Mouse (Mus musculus) embryonic facial prominence, embryonic 14.5 days (tissue): ENCODE results near the gene Adamts6. TPM values are rescaled to one million over a fixed set of nuclear protein-coding genes. Genes with fewer than 3 reads are reported as not detected.

Experiments used
- ATAC-seq: fragments of 200-750 bp; cut with Nextera tagmentation; 2 replicates; pipeline ENCODE4 v1.8.0; 2017; ENCODE audit warnings: low read depth, moderate number of reproducible peaks, moderate TSS enrichment
- DNase-seq: peaks from one replicate; pipeline ENCODE4 v3.0.0-alpha.2; 2015; ENCODE audit warnings: low spot score
- H3K27ac ChIP-seq: fragments of 300-500 bp; sonication (generic); replicated peaks from 2 replicates; pipeline ENCODE4 v1.5.1; 2014; ENCODE audit warnings: low read depth, mild to moderate bottlenecking, low read length, moderate library complexity
- H3K27me3 ChIP-seq: fragments of 300-500 bp; sonication (generic); replicated peaks from 2 replicates; pipeline ENCODE4 v1.6.1; 2014; ENCODE audit warnings: low read length; ENCODE audit not compliant: control insufficient read depth, insufficient read depth
- H3K36me3 ChIP-seq: fragments of 300-500 bp; sonication (generic); 2 replicates; pipeline ENCODE4 v1.6.1; 2014; ENCODE audit warnings: low read length, mixed read lengths; ENCODE audit not compliant: control insufficient read depth, insufficient read depth
- H3K4me1 ChIP-seq: fragments of 300-500 bp; sonication (generic); 2 replicates; pipeline ENCODE4 v1.6.1; 2014; ENCODE audit warnings: antibody characterized with exemption, low read length; ENCODE audit not compliant: control insufficient read depth, insufficient read depth
- H3K4me2 ChIP-seq: fragments of 300-500 bp; sonication (generic); 2 replicates; pipeline ENCODE4 v1.6.1; 2014; ENCODE audit warnings: low read depth, mild to moderate bottlenecking, low read length, moderate library complexity, mixed read lengths
- H3K4me3 ChIP-seq: fragments of 300-500 bp; sonication (generic); 2 replicates; pipeline ENCODE4 v1.5.1; 2014; ENCODE audit warnings: low read depth, mild to moderate bottlenecking, low read length
- H3K9ac ChIP-seq: fragments of 300-500 bp; sonication (generic); 2 replicates; pipeline ENCODE4 v1.6.1; 2014; ENCODE audit warnings: low read depth, mild to moderate bottlenecking, low read length, moderate library complexity, mixed read lengths
- H3K9me3 ChIP-seq: fragments of 300-500 bp; sonication (generic); 2 replicates; pipeline ENCODE4 v1.6.1; 2016; ENCODE audit warnings: low read length; ENCODE audit not compliant: control insufficient read depth
- WGBS: fragments of 180-500 bp; shearing (Covaris S2); extraction: QIAGEN DNeasy Blood & Tissue Kit; methylation state at CpG from one replicate; pipeline ENCODE4 v1.1.7; 2014; 5-methylcytosine and 5-hydroxymethylcytosine counted together
- polyA plus RNA-seq: library from polyadenylated mRNA; unstranded; fragments of >200 nt; fragmentation: Nextera tagmentation; extraction: Ambion mirVana; gene quantifications from 2 replicates; pipeline ENCODE4 v1.2.1, GENCODE M21; 2014

The Adamts6 gene
- polyA plus RNA-seq, 1 experiment from 2014 or later = 3.1 TPM

DNA sequence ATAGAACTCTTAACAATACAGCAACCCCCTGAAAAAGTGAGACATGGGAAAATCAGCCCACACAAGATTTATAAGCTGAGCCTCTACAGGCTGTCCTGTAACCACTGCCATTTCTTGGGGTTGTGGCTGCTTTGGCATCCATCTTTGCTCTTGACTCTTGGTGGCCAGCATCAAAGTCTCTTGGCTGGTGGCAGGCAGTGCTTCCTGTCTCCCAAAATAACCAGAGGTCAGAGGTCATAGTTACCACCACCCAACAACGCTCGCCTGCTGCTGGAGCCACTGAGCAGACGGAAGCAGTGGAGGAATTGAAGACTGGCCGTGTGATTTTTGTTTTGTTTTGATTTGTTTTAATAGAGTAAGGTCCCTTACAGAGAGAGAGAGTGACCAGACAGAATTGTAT, 228.5 kb downstream of the Adamts6 start:
- DNase-seq (no peak), ATAC-seq (no peak)
- no peaks in the 10 kb centered on the region for H3K27me3 ChIP-seq
- H3K4me1 ChIP-seq = peaks cover 17% of the 10 kb centered on the region
- WGBS = 56% methylated on average over 4 of the region's 4 CpGs
- 0 out of 2 replicates have a peak, but pooled peaks cover 4% of the 10 kb centered on the region for H3K9me3 ChIP-seq
- no peaks in the 10 kb centered on the region for H3K36me3 ChIP-seq
- H3K4me3 ChIP-seq = no peak overlapping the region
- H3K27ac ChIP-seq = no peak overlapping the region
- no peak overlapping the region for H3K9ac ChIP-seq
- H3K4me2 ChIP-seq = no peak overlapping the region

DNA sequence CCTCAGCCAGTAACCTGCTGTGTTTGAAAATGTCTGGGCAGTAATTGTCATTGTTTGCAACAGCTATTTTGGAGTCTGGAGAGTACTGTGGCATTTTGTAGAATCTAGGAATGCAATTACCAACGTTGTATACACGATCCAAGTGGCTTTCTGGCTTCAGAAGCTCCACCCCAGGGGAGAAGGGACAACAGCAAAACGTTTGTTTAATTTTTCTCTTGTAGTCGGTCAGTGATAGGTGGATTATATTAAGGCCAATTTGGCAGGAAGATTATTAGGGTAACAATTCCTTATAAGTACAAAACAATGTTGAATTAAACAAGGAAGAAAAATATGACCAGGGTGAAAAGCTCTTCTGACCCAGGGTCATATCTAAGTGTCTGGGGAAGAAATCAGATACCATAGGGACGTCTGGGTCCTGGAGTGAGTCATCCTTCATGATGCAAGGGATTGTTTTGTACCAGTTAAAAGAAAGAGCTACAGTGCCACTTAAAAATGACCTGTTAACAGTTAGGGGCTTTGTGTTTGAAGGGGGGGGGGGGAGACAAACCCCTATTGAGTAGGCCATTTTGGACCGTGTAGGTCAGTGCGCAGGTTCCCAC, 229.2 kb downstream of the Adamts6 start:
- Histone ChIP-seq H3K27ac (no peak overlapping the region), H3K9me3 (0 out of 2 replicates have a peak, but pooled peaks cover 4% of the 10 kb centered on the region), H3K4me2 (no peak overlapping the region), H3K9ac (no peak overlapping the region), H3K27me3 (no peaks in the 10 kb centered on the region), H3K36me3 (no peaks in the 10 kb centered on the region), H3K4me3 (no peak overlapping the region), H3K4me1 (peaks cover 17% of the 10 kb centered on the region)
- ATAC-seq (no peak), DNase-seq (no peak)
- 31% methylated on average over 7 of the region's 7 CpGs for WGBS

GRCm38 (mm10) chr13:104517638-104518311, 230.1 kb downstream of the Adamts6 start:
- H3K9ac ChIP-seq = peak overlapping the region; percentile 62
- no peaks in the 10 kb centered on the region for H3K27me3 ChIP-seq
- DNase-seq (peak; percentile 32), ATAC-seq (no peak; the same call in 1 of the 2 replicates)
- peaks cover 17% of the 10 kb centered on the region for H3K4me1 ChIP-seq
- no peaks in the 10 kb centered on the region for H3K36me3 ChIP-seq
- H3K4me2 ChIP-seq = peak overlapping the region; percentile 69
- H3K9me3 ChIP-seq = 0 out of 2 replicates have a peak, but pooled peaks cover 4% of the 10 kb centered on the region
- H3K27ac ChIP-seq = peak overlapping the region; percentile 93
- H3K4me3 ChIP-seq = peak overlapping the region; percentile 35
- WGBS = 35% methylated on average over 15 of the region's 15 CpGs

GRCm38 (mm10) chr13:104518312-104519005, 230.8 kb downstream of the Adamts6 start:
- ATAC-seq = peak; percentile 97
- 5% methylated on average over 19 of the region's 19 CpGs for whole genome bisulfite sequencing
- Histone ChIP-seq H3K27ac (peak overlapping the region; percentile 93), H3K9me3 (0 out of 2 replicates have a peak, but pooled peaks cover 4% of the 10 kb centered on the region), H3K4me3 (peak overlapping the region; percentile 35), H3K27me3 (no peaks in the 10 kb centered on the region), H3K9ac (peak overlapping the region; percentile 62), H3K36me3 (no peaks in the 10 kb centered on the region), H3K4me1 (peaks cover 17% of the 10 kb centered on the region), H3K4me2 (peak overlapping the region; percentile 69)
- DNase-seq = peak; percentile 97

GRCm38 (mm10) chr13:104519006-104519695, 231.5 kb downstream of the Adamts6 start:
- Histone ChIP-seq H3K9me3 (0 out of 2 replicates have a peak, but pooled peaks cover 4% of the 10 kb centered on the region), H3K4me1 (peaks cover 17% of the 10 kb centered on the region), H3K4me2 (peak overlapping the region; percentile 69; the same call in 1 of the 2 replicates), H3K9ac (no peak overlapping the region), H3K4me3 (peak overlapping the region; percentile 35; the same call in 1 of the 2 replicates), H3K27ac (peak overlapping the region; percentile 93), H3K27me3 (no peaks in the 10 kb centered on the region), H3K36me3 (no peaks in the 10 kb centered on the region)
- DNase-seq = peak; percentile 64
- 57% methylated on average over 14 of the region's 14 CpGs for WGBS
- ATAC-seq = no peak

- H3K27ac ChIP-seq = no peak overlapping the region
- no peaks in the 10 kb centered on the region for H3K27me3 ChIP-seq
- H3K4me2 ChIP-seq = no peak overlapping the region
- DNase-seq (no peak), ATAC-seq (no peak)
- peaks cover 17% of the 10 kb centered on the region for H3K4me1 ChIP-seq
- H3K4me3 ChIP-seq = no peak overlapping the region
- no peak overlapping the region for H3K9ac ChIP-seq
- 91% methylated on average over 4 of the region's 4 CpGs for WGBS
- 0 out of 2 replicates have a peak, but pooled peaks cover 4% of the 10 kb centered on the region for H3K9me3 ChIP-seq
- H3K36me3 ChIP-seq = no peaks in the 10 kb centered on the region
These were observed 232.3 kb downstream of the Adamts6 start for GRCm38 (mm10) chr13:104519981-104520380.

- DNase-seq (no peak), ATAC-seq (no peak)
- H3K27ac ChIP-seq = no peak overlapping the region
- peaks cover 17% of the 10 kb centered on the region for H3K4me1 ChIP-seq
- H3K9ac ChIP-seq = no peak overlapping the region
- H3K4me3 ChIP-seq = no peak overlapping the region
- H3K4me2 ChIP-seq = no peak overlapping the region
- no peaks in the 10 kb centered on the region for H3K36me3 ChIP-seq
- WGBS = 72% methylated on average over 3 of the region's 3 CpGs
- H3K27me3 ChIP-seq = no peaks in the 10 kb centered on the region
- H3K9me3 ChIP-seq = 0 out of 2 replicates have a peak, but pooled peaks cover 4% of the 10 kb centered on the region
These were observed 232.8 kb downstream of the Adamts6 start for GRCm38 (mm10) chr13:104520461-104520860.

DNA sequence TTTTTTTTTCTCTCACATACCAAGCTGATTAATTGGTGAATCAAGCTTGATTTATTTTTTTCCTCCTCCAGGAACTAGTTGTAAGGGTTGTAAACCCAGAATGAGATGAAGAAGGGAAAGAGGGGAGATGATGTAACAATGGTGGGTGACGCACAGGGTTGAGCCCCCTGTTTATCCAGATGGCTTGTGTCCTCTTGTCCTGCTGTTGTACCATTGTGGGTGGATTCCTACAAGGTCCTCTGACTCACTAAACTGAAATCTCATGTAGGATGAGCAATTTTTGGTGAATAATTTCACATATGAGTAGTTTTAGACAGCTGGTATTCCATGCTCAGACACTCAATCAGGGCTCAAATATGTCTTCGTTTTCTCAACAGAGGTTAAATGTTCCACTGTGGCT, 233.9 kb downstream of the Adamts6 start:
- 97% methylated on average over 2 of the region's 2 CpGs for WGBS
- H3K9ac ChIP-seq = no peak overlapping the region
- no peak overlapping the region for H3K27ac ChIP-seq
- DNase-seq = no peak
- no peak overlapping the region for H3K4me2 ChIP-seq
- no peak for ATAC-seq
- H3K4me1 ChIP-seq = peaks cover 17% of the 10 kb centered on the region
- no peak overlapping the region for H3K4me3 ChIP-seq
- H3K36me3 ChIP-seq = no peaks in the 10 kb centered on the region
- no peaks in the 10 kb centered on the region for H3K27me3 ChIP-seq
- H3K9me3 ChIP-seq = 0 out of 2 replicates have a peak, but pooled peaks cover 4% of the 10 kb centered on the region
